Mouse (Mus musculus): ENCODE measurements around the gene Zkscan5.
"Not testable (repeated sequence)": the region's sequence is repeated elsewhere in the genome, so short reads cannot be mapped to it uniquely, and the experiment has no call there.

Gene Zkscan5

DNA sequence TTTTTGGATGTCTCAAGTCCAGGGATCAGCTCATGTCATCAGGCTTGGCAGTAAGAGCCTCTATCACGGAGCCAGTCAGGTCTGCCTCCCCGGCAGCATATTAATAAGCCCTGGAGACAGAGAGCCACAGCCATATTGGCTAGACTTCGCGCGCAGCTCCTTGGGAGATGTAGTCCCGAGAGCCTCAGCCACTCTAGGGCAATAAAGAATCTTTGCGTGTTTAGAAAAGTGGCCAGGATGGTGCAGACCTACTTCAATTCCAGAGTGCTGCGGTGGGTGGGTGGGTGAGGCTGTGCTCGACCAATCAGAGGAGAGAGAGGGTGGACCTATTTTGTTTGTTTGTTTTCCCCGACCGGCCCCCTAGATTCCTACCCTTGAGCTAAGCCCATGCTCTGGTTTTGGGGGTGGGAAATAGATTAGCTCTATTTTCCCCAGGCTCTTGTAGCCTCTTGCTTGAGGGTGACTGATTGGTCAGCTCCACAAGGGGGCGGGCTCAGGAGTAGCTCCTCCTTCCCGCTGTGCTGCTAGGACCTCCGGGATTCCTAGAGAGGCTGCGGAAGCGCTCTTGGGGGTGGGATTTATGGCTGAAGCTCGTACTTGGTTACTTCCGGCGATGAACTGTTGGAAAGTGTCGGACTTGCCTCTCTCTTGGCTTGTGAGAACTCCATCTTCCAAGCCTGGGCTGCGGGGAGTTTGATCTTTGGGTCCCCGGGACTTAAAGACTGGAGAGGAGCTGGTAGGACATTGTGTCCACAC lies at the start of gene Zkscan5:
Gene Zkscan5 (plus strand): TSS at position 627 of the 756 bp plus-strand sequence.
- ATAC-seq (ENCODE audit: insufficient number of reproducible peaks, low FRiP score, low TSS enrichment), result peak; percentile 91

DNA sequence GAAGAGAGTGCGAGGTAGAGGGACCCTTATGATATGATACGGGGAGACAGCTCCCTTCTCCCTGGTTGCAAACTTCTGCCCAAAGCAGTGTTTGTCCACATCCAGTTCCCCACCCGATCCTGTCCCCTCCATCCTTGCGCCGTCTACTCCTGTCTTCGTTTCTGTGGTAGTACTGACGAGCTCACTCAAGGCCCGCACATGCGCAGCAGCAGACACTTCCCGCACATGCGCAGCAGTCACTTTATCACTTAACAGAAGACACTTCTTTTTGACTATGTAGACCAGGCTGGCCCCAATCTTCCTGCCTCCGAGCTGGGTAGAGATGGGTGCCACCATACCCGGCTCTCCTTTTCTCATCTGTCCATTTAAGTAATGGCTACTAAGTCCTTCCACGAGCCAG lies 43.0 kb upstream of the Zkscan5 start:
- ATAC-seq (ENCODE audit: insufficient number of reproducible peaks, low FRiP score, low TSS enrichment), result no peak

DNA sequence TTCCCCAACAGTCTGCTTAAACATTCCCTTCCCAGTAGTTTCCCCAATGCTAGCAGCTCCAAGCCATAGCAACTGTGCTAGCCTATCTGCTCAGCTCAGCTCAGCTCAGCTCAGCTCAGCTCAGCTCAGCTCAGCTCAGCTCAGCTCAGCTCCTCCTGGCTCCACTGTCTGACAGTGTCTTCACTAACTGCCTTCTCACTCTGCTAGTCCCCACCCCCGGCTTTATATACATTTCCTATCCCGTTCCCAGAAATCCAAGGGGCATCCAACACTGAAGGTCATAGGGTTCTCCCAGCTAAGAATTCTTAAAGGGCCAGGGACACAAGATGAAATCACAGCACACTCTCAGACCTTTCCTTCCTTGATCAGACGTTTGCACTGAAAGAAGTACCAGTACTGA lies 39.7 kb upstream of the Zkscan5 start:
- no peak for ATAC-seq (ENCODE audit: insufficient number of reproducible peaks, low FRiP score, low TSS enrichment)

DNA sequence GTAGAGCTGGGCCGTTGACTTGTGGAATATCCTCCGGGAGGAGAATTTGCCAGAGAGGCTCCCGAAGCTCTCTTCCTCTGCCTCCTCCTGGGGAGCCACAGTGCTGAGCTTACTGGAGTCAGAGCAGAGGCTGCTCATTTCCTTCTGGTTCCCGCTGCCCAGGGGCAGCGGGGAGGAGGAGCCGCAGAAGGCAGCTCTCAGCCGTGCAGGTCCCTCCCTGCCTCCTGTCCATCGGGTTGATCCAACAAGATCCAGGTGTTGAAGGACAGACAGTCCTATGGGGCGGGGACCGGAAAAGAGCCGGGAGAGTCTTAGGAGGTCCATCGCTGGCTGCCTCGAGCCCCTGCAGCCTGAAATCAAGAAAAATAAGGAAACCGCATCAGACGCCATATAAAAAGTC lies 39.2 kb upstream of the Zkscan5 start:
- no peak for ATAC-seq (ENCODE audit: insufficient number of reproducible peaks, low FRiP score, low TSS enrichment)

DNA sequence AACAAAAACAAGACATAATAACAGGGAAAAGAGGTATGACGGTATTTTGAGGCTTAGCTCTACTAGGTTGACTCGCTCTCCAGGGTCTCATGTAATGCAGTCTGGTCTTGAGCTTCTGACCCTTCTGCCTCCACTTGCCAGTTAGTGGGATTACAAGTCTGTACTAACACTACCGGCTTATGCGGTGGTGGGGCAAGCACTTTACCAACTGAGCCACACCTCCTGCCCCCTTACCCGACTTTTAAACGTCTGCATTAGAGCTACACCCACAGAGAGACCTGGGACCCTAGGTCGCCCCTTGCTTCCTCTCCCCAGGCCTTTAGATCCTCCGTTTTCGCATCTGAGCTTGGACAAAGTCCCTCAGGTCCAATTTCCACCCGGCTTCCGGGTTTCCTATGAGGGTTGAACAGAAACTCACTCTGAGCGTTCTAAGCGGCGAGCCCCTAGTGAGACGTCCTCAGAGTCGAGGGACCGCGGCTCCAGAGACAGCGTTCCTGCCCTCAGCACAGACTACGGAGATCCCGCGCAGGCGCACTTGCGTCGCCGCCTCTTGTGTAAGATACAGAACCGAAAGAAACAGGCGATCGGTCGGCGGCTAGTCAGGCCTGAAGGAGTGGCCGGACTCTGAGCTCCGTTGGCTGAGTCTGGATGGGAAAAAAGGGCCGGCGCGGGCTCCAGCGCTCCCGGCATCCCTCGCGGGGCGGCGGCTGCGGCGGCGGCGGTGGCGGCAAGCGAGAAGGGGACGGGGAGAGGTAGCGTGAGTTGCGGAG lies 37.6 kb upstream of the Zkscan5 start, which contains the start of the genes Ptcd1 and Cpsf4:
Gene Ptcd1 (minus strand): TSS at position 573 of the 770 bp plus-strand sequence.
Gene Cpsf4 (plus strand): TSS at position 678 of the 770 bp plus-strand sequence.
- ATAC-seq (ENCODE audit: insufficient number of reproducible peaks, low FRiP score, low TSS enrichment), result peak; percentile 95

DNA sequence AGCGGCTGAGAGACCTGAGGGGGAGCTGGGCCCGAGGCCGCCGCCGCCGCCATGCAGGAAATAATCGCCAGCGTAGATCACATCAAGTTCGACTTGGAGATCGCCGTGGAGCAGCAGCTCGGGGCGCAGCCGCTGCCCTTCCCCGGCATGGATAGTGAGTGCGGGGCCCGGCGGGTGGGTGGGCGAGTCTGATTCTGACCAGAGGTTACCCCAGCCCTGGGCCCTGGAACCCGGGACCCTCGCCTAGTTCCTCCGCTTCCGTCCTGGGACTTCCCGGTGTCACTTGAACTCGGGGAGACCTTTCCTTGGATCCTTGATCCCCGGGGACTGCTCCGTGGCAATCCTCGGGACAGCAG lies 37.1 kb upstream of the Zkscan5 start:
- no peak; the same call in 1 of the 2 replicates for ATAC-seq (ENCODE audit: insufficient number of reproducible peaks, low FRiP score, low TSS enrichment)

DNA sequence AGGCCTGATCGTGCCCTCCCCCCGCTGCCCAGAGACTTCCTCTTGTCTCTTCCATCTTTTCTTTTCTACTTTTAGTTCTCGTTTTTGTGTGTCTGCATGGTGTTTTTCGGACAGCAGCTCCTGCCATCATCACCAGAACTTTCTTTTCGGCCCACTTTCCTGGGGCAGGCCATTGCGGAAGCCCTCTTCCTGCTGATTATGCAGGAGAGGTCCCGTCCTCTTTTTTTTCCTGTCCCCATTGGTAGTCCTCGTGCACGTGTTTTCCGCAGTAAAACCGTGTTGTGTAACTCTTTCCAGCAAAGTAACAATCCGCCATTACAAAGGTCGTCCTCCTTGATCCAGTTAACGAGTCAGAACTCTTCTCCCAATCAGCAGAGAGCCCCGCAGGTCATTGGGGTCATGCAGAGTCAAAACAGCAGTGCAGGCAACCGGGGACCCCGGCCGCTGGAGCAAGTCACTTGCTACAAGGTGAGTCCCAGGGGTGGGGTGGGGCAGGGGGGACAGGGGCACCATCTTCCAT lies 25.8 kb upstream of the Zkscan5 start:
- no peak for ATAC-seq (ENCODE audit: insufficient number of reproducible peaks, low FRiP score, low TSS enrichment)

DNA sequence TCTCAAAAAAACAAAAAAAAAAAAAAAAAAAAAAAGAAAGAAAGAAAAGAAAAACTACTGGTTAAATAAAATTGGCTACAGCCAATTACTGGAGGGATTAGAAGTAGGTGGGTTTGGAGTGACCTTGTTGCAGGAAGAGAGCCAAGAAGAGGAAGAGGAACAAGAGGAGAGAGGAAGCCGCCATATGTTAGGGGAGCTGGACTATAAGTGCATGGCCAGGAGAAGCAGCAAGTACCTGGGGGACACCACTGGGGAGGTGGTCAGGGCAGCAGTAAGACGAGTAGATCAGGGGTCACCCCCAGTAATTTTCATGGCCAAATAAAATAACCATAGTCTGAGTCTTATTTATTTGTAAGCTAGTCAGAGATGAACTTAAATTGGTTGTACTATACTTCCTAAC lies 19.1 kb upstream of the Zkscan5 start:
- no peak for ATAC-seq (ENCODE audit: insufficient number of reproducible peaks, low FRiP score, low TSS enrichment)

DNA sequence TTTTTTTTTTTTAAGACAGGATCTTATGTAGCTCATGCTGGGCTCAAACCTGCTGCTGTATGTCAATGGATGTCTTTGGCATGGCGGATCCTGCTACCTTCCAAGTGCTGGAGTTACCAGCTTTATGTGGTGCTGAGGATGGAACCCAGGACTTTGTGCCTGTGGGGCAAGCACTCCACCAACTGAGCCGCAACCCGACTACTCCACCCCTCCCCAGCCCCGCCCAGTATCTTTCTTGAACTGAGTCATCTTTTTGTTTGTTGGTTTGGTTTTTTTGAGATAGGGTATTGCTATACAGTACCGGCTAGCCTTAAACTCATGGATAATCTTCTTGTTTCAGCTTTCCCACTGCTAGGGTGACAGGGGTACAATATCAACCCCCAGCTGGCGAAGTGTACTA lies 14.9 kb upstream of the Zkscan5 start:
- no peak for ATAC-seq (ENCODE audit: insufficient number of reproducible peaks, low FRiP score, low TSS enrichment)

DNA sequence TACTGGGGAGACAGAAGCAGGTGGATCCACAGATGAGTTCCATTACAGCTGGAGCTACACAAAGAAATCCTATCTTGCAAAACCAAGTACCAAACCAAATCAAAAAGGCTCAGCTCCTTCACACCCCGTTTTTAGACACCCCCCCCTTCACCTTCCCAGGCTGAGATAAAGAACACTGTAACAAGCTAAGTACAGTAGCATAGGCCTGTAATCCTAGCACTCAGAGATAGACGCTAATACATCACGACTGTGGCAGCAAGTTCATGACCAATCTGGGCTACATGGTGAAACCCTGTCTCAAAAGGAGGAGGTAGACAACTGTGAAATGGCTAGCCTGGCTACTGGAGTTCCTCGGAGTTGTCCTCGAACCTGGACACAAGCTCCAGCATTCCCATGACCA lies 14.0 kb upstream of the Zkscan5 start:
- ATAC-seq (ENCODE audit: insufficient number of reproducible peaks, low FRiP score, low TSS enrichment), result no peak

DNA sequence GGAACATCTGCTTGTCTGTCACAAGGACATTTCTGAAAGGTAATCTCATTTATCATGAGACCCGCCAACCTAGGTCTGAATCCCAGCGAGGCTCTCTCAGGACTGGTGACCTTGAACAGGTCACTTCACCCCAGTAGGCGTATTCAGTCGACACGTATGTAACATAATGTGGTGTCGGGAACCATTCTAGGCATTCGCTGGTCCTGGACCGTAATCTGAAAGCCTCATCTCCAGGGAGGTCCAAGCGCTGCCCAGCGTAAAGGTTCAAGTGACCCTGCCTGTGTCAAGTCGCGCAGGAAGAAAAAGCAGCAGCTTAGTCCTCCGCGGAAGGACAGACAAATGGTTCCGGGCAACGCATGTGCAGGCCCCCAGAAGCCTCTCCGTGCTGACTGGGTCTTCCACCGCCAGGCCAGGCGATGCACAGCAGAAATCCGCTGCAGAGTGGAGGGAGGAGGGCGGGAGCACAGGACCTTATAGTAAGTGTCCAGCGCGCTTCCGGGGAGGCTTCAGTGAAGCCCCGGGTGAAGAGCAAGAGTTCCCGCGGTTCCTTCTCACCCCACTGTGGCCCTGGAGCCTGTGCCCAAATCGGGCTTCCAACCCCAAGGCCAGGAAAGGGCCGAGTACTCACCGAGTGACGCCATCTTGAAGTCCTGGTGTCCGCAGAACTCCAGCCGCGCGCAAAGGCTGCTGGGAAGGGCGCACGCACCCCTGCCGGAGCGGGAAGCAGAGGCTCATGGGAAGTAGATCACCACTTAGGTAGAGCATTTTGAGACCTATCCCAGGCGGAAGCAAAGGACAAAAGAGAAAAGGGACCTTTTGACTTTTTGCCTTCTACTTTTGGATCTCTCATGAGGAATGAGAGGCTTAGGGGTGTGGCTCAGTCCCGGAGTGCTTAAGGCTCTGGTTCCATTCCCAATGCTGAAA lies 13.2 kb upstream of the Zkscan5 start:
- ATAC-seq (ENCODE audit: insufficient number of reproducible peaks, low FRiP score, low TSS enrichment), result peak; percentile 89

DNA sequence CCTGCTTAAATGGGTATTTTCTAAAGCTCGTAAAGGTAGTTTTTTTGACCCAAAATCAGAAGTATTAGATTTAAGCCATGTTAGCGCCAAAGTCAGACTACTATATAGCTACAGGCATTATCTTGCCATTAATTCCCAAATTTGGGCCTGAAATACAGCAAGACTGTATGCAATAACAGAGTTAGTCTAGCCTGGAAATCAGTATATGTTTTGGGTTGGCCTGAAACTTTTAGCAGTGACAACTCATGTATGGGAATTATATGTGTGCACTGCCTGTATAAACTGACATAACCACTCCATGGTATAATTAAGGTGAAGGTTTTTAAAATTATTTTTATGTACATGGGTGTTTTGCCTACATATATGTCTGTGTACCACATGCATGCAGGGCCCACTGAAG lies 12.4 kb upstream of the Zkscan5 start, which contains the start of gene Atp5j2:
Gene Atp5j2 (minus strand): TSS at position 101 of the 400 bp plus-strand sequence.
- ATAC-seq (ENCODE audit: insufficient number of reproducible peaks, low FRiP score, low TSS enrichment), result no peak

DNA sequence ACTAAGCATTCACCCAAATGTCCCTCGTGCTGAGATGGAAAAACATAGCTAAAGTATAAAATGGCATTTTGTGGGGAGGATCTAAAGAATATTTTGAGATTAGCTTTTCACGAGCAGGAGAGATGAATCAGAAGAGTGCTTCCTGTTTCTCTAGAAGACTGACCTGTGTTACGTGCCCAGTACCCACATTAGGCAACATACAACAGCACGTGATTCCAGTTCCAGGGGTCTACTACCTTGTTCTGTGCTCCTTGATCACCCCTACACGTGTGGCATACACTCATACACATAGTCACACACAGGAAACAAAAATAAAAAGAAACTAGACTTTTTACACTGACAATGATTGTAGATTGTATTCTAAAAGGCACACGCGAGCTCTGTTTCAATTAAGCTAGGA lies 4.0 kb upstream of the Zkscan5 start:
- ATAC-seq (ENCODE audit: insufficient number of reproducible peaks, low FRiP score, low TSS enrichment), result no peak

DNA sequence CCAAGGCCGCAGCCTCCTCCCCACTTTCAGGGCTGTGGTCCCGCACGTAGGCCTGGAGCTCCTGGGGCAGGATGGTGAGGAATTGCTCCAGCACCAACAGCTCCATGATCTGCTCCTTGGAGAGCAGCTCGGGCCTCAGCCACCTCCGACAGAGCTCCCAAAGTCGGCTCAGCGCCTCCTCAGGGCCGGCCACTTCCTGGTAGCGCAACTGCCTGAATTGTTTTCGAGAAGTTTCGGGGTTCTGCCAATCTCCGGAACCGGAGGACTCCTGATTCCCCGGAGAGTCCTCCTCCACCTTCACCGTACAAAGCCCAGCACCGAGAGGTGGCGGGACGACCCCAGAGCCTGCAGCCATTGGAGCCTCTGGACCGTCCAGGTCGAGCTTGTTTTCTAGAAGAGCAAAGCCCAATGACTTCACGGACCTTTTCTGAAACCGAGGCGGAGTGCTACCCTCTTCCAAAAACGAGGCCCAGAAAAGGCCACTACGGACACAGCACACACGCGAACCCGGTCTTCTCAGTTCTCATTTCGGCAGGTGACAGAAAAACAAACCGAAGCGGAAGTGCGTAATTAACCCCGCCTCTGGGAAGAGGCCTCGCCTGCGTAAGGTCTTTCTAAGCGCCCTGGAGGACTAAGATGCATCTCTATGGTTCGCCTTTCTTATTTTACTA lies 2.9 kb upstream of the Zkscan5 start, which contains the start of gene Zkscan14:
Gene Zkscan14 (minus strand): TSS at position 548 of the 671 bp plus-strand sequence.
- peak; percentile 34; the same call in 1 of the 2 replicates for ATAC-seq (ENCODE audit: insufficient number of reproducible peaks, low FRiP score, low TSS enrichment)

DNA sequence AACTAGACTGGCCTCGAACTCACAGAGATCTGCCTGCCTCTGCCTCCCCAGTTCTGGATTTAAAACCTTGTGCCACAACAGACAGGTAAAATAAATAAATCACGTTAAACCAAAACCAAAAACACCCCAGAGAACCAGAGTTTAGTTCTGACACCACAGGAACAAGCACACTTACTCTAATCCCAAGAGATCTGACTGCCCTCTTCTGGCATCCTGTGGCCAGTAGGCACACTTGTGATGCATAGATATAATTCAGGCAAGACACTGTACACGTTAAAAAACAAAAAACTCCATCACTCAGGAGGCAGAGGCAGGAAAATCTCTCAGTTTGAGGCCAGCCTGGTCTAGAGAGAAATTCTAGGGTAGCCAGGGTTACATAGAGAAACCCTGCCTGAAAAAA lies 1.9 kb upstream of the Zkscan5 start:
- ATAC-seq (ENCODE audit: insufficient number of reproducible peaks, low FRiP score, low TSS enrichment), result no peak

DNA sequence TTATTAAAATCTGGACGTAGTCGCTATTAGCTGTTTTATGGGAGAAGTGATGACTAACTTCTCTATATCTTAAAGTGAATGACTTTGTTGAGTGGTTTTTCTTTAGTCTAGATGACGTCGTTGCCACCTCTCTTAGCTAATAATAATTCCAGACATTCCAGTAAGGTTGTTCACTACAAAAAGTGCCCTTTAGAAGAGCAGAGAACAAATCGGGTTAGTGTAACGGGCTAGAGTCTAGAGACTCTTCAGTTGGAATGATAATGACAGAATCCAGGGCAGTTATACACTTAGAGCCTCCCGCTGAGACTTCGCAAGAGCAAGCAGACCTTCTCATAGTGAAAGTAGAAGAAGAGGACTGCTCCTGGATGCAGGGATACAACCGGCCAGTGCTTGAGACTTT lies 679 bp downstream of the Zkscan5 start:
- no peak for ATAC-seq (ENCODE audit: insufficient number of reproducible peaks, low FRiP score, low TSS enrichment)

DNA sequence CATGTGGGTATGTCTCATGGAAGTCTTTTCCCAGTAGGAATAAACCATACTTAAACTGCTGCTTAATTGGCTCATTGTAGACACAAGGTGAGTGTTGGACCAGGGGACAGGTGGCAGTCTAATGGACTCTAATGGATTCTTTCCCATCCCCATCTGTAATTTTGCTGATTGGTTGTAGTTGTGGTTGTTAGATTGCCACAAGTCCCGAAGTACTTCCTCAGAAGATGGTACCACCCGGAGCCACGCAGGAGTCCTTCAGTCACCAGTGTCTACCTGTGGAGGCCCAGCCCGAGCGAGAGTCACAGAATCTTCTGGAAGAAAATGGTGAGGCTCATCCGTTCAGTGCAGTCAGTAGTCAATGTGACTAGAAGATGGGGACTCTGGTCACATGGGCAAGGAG lies 3.0 kb downstream of the Zkscan5 start:
- no peak for ATAC-seq (ENCODE audit: insufficient number of reproducible peaks, low FRiP score, low TSS enrichment)

DNA sequence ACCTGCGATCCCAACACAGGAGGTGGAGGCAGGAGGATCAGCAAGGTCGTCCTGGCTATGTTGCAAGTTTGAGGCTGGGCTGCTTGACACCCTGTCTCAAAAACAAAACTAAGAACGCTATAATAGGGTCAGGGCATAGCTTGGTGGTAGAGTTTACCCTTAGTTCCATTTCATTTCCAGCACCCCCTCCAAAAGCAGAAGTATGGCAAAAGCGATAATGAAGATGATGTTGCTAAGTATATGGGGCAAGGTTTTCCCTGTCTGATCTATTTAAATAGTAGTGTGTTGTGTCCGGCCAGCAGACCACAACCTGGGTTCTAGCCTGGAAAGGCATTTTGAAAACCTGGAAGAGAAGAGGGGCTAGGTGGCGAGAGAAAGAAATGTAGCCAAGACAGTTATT lies 3.6 kb downstream of the Zkscan5 start:
- ATAC-seq (ENCODE audit: insufficient number of reproducible peaks, low FRiP score, low TSS enrichment), result no peak

DNA sequence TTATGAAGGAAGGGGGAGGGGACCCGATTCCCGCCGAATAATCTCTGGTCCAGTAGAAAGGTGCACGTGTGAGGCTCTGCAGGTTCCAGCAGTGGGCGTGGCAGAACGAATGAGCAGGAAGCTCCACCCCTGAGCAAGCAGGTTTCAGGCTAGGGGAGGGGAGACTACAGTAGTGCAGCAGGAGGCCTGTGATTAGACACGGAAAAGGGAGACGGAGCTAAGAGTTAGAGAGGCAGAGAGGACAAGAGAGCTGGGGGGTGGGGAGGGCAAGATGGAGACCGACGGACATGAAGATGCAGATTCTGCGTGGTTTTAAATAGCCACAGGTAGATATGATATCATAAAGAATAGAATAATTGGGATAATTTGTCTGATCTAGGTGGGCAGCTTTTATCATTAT lies 4.0 kb downstream of the Zkscan5 start:
- not testable (repeated sequence) for ATAC-seq (ENCODE audit: insufficient number of reproducible peaks, low FRiP score, low TSS enrichment)

DNA sequence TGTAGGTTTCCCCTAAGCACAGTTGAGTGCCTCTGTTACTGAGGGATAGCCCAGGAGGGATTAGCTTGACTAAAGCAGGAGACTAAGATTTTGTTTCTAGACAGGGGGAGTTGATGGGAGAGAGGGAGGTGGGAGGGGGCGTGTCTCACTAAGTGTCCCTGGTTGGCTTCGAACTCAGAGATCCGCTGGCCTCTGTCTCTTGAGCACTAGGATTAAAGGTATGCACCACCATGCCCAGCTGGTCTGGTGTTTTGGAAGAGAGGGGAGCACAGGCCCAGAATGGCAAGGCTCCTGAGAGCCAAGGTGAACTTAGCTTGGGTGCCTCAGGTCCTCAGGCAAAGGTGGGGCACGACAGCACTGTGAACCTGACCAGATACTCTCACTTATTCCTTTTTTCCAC lies 7.0 kb downstream of the Zkscan5 start:
- no peak for ATAC-seq (ENCODE audit: insufficient number of reproducible peaks, low FRiP score, low TSS enrichment)
